Mouse (Mus musculus): ENCODE measurements around the gene Nos1ap.

Gene Nos1ap

GRCm38 (mm10) chr1:170589219-170590040 is at the start of gene Nos1ap:
Nos1ap (minus strand) TSS chr1:170589861.
- DNase-seq (ENCODE audit: extremely low spot score, low spot score) = peak; percentile 80

- no peak for DNase-seq (ENCODE audit: extremely low spot score, low spot score)
These were observed 49.3 kb upstream of the Nos1ap start for GRCm38 (mm10) chr1:170638941-170639340.

DNA sequence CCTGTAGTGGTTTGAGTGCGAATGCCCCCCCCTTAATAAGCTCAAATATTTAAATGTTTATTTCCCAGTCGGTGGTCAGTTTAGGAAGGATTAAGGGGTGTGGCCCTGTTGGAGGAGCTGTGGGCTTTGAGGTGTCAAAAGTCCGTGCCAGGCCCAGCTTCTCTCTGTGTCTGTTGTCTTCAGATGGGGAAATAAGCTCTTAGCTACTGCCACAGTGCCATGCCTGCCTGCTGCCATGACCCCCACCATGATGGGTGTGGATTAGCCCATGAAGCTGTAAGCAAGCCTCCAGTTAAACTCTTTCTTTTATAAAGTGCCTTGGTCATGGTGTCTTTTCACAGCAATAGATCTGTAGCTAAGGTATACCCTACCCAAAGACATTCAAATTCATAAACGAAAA is 43.2 kb upstream of the Nos1ap start:
- DNase-seq (ENCODE audit: extremely low spot score, low spot score) = no peak

- peak; percentile 69 for DNase-seq (ENCODE audit: extremely low spot score, low spot score)
These were observed 42.7 kb upstream of the Nos1ap start for GRCm38 (mm10) chr1:170632385-170632784.

DNA sequence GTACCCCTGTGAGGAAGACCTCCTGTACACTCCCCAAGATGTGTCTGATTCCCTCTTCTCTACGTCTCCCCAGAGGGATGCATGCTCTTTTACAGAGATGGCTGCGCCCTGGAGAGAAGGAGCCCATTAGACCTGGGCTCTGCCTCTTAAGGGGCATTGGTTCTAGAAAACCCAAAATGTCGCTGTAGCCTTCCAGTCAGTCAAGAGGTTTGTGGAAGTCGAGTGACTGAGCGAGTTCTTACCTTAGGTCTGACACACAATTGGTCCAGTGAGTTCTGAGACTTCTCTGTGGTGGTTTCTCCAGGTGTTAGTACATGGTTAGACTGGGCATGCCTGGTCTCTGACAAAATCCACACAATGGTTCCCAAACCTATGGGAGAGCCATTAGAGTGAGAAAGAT is 41.9 kb upstream of the Nos1ap start:
- DNase-seq (ENCODE audit: extremely low spot score, low spot score) = no peak

- DNase-seq (ENCODE audit: extremely low spot score, low spot score) = no peak
These were observed 40.8 kb upstream of the Nos1ap start for GRCm38 (mm10) chr1:170630489-170630888.

GRCm38 (mm10) chr1:170623432-170623831 is 33.8 kb upstream of the Nos1ap start:
- DNase-seq (ENCODE audit: extremely low spot score, low spot score) = no peak

DNA sequence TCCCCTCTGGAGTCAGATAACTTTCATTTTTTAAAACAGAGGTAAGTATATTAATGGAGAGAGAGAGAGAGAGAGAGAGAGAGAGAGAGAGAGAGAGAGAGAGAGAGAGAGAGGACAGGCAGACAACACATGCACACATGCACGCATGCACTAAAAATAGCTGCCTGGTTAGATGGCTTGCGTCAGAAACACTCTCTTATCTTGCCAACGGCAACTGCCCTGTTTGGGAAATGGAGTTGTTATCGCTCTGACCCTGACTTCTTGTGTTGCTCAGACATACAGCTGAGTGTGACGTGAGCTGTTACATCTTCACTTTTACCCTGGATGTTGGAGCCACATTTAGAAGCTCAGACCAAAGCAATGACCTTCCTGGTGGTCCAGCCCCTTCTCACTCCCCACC is 33.3 kb upstream of the Nos1ap start:
- no peak for DNase-seq (ENCODE audit: extremely low spot score, low spot score)

DNA sequence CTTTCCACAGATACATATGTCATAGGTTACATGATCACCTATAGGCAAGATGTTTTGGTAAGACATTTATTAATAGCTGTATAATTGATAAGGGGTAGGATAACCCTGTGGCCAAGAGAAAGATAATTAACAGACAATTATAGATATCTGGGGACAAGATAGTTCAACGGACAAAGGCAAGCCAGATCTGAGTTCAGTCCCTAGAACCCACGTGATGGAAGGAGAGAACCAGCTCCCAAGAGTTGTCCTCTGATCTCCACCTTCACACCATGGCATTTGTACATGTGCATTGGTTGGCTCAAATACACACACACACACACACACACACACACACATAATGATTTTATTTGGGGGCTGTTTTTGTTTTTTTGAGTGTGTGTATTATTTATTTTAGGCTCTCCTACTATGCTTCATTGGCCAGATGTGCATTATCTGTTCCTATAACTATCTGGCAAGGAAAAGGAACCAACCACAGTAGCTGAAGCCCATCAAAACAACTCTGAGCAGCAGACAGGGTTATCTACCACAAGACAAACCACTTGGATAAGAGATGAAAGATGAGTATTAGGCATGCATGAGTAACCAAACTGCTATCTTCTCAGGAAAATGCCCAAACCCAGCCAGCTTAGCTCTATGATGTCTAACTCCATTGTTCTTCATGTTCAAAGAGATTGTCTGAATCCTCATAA is 30.2 kb upstream of the Nos1ap start:
- DNase-seq (ENCODE audit: extremely low spot score, low spot score) = no peak

GRCm38 (mm10) chr1:170612968-170613872 is 23.6 kb upstream of the Nos1ap start:
- peak; percentile 73 for DNase-seq (ENCODE audit: extremely low spot score, low spot score)

GRCm38 (mm10) chr1:170611631-170612030 is 22.0 kb upstream of the Nos1ap start:
- DNase-seq (ENCODE audit: extremely low spot score, low spot score) = no peak

GRCm38 (mm10) chr1:170610695-170611094 is 21.0 kb upstream of the Nos1ap start:
- no peak for DNase-seq (ENCODE audit: extremely low spot score, low spot score)

DNA sequence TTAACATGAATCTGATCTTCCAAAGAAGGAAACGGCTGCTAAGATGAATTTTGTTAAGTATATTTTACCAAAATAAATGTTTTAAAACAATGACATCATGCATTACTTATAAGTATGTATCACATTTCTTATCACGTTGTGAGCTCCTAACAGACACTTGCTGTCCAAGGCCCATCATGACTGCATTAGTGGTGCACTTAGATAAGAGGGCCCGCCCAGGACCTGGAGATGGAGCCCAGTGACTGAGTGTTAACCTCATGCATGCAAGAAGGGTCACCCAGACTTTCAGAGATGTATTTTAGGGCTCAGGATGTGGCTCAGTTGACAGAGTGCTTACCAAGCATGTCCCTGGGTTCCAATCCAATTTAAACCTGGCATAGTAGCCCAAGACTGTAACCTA is 20.6 kb upstream of the Nos1ap start:
- DNase-seq (ENCODE audit: extremely low spot score, low spot score) = no peak

DNA sequence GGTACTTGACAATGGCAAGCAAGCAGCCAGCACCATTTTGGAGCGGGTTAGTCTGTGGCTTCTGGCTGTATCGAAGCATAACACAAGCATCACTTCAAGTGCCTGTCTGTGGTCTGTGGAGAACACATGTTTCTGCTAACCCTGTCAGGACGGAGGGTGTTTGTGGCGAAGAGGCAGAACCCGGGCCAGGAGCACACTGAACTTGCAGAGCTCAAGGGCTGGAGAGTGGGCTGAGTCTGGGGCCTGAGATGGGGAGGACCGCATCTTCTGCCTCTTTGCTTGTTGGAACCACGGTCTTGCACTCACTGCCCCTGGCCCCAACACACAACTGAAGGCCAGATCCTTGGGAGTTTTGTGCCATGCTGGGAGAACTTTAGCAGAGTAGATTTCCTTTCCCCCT is 20.2 kb upstream of the Nos1ap start:
- DNase-seq (ENCODE audit: extremely low spot score, low spot score) = no peak

GRCm38 (mm10) chr1:170608461-170609071 is 18.9 kb upstream of the Nos1ap start:
- DNase-seq (ENCODE audit: extremely low spot score, low spot score) = no peak

DNA sequence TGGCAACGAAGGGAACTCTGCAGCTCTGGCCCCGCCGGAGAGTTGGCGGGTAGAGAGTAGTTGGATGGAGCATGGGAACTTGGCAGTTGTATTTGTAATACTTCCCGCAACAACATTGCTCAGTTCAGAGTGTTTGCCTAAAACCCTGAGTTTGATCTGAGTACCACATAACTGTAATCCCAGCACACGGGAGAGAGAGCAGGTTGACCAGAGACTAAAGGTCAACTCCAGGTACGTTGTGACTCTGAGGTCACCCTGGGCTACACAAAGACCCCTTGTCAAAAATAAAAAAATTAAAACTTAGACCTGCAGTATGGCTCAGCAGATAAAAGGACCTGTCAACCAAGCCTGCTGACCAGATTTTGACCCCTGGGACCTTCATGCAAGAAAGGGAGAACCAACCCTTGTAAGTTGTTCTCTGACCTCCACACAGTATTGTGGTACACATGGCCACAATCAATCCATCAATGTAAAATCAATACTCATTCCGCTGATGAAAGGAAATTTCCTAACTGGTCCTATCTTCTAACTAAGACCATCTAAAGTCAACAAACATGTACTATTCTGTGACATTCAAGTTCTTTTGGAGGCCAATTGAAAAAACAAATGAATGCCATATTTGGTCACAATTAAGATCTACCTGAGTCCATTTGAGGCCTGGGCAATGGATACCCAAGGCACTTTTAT is 17.7 kb upstream of the Nos1ap start:
- DNase-seq (ENCODE audit: extremely low spot score, low spot score) = no peak

DNA sequence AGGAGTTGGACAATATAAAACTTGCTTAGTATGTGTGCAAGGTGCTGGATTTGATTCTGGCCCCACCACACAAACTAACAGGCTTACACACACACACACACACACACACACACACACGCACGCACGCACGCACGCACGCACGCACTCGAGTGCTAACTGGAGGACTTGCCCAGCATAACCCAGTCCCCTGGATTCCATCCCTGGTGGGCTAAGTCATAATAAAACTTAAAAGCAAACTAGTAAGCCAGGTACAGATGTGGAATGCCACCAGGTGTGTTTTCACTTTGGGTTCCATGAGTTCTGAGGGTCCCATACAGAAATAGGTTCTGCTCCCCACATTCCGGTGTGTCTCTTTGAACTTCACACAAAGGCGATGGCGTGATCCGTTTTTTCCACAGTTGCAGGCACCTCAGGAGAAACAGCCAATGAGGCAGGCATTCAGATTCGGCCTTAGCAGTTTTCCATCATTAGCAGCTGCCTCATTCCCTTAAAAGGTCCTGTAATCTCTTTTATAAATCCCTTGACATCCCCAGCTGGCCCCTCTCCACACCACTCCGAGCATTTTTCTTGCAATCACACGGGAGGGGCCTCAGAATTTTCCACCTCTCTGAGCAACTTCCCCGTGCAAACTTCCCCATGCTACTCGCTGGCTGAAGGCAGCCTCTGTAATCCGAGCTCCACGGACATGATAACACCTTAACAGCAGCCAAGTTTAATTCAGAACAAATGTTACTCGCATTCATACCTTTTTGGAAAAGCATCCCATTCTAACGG is 15.8 kb upstream of the Nos1ap start:
- no peak for DNase-seq (ENCODE audit: extremely low spot score, low spot score)

DNA sequence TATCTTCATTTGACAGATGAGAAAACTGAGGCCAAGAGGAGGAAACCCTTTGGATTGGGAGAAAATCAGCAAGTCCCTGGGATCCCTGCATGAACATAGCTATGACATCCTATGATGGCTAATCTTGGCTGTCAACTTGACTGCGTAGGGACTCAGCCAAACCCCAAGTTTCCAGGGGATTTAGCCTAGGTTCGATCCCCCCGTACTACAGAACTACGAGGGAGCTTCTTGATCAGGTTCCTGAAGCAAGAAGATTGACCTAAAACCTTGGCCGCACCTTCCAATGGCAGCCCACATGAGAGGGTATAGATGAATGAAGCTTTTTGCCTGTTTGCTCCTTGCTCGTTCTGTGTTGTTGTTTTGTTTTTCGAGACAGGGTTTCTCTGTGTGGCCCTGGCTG is 4.9 kb upstream of the Nos1ap start:
- no peak for DNase-seq (ENCODE audit: extremely low spot score, low spot score)

DNA sequence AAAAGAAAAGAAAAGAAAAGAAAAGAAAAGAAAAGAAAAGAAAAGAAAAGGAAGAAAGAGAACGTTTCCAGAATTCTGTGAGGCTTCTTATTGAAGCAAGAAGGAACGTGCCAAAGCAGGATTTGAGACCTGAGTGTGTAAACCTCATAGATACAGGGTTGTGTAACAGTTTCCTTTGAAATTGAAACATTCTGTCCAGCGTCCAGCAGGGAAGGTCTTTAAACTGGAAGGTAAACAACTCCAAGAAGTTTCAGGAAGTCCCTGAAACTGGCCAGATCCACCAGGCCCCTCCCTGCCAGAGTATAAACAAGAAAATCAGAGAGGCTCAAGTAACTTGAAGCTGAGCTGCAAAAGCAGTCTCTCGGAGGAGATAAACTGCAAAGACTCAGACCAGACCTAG is 870 bp upstream of the Nos1ap start:
- DNase-seq (ENCODE audit: extremely low spot score, low spot score) = no peak

DNA sequence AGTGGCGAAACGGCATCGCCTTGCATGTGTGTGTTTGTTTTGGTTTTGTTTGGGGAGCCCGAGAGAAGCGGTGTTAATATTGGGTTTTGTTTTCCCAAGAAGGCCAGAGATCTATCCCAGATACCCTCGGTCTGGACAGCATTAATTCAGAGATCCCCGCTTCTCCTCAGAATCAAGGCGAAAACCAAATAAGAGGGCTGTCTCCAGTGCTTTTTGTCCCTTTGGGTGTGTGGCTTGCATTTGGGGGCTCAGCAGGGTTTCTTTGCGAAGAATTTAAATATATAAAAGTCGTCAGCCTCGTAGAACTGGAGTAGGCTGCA is 340 bp upstream of the Nos1ap start:
- DNase-seq (ENCODE audit: extremely low spot score, low spot score) = no peak
